Mouse (Mus musculus): ENCODE results near the gene Nkpd1.
A peak's percentile ranks its signal among the peaks of the same experiment; 100 is the strongest.

Nkpd1 gene

GRCm38 (mm10) chr7:19517652-19518365, at the start of gene Nkpd1:
Gene Nkpd1 (plus strand): TSS chr7:19517838.
- no peak for DNase-seq

GRCm38 (mm10) chr7:19468279-19468678, 49.4 kb upstream of the Nkpd1 start:
- no peak for DNase-seq

GRCm38 (mm10) chr7:19469404-19469803, 48.2 kb upstream of the Nkpd1 start:
- no peak for DNase-seq

- no peak for DNase-seq
Measured at GRCm38 (mm10) chr7:19470308-19470707, 47.3 kb upstream of the Nkpd1 start.

GRCm38 (mm10) chr7:19472403-19472802, 45.2 kb upstream of the Nkpd1 start:
- DNase-seq: no peak

- peak; percentile 66 for DNase-seq
Measured at GRCm38 (mm10) chr7:19473875-19474443, 43.7 kb upstream of the Nkpd1 start.

DNA sequence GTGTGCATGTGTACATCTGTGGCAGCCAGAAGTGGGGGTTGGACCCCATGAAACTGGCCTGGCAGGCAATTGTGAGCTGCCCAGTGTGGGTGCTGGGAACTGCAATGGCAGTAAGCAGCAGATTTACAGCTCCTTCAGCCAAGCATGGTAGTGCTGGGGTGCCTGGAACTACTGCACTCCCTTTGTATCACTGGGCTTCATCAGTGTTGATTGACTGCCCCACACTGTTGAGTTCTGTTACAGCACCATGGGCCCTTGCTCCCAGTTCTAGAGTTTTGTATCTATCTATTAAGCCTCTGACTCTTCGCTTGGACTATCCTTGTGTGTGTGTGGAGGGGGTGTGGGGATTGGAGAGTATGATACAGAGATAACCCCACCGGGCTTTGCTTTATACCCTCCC, 40.6 kb upstream of the Nkpd1 start:
- DNase-seq: no peak

DNA sequence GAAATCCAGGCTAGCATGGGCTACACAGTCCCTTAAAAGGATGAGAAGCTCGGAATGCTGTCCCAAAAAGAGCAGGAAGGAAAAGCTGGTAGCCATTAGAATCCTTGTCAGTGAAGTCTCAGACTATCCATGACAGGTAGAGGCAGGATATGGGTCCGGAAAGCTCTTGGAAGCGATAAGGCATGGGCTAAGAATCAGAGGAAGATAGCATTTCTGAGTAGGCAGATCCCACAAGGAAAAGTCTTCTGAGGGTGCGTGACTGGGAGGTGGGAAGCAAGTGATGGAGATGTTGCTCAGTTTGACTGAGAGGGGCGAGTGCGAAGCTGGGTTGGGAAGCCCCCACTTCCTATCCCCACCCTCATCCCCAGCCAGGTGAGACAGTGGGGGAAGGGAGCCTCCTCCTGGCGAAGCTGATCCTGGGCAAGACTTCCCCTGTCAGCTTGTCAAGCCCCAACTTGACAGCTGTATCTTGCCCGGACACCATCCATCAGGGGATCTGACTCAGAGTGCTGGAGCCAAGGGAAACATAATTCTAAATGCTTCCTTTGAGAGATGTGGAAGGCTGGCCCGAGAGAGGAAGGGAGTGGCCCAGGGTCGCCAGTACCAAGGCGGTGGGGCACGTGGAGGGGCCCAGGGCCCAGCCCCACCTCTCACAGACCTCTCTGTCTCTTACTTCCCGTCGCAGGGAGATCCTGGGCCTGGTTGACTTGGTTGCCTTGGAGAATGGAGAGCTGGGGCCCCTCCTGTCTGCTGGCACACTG, 39.8 kb upstream of the Nkpd1 start:
- no peak for DNase-seq

- DNase-seq: no peak
Measured at GRCm38 (mm10) chr7:19483281-19483680, 34.4 kb upstream of the Nkpd1 start.

GRCm38 (mm10) chr7:19485488-19485887, 32.1 kb upstream of the Nkpd1 start:
- DNase-seq: no peak

GRCm38 (mm10) chr7:19486549-19486948, 31.1 kb upstream of the Nkpd1 start:
- no peak for DNase-seq

DNA sequence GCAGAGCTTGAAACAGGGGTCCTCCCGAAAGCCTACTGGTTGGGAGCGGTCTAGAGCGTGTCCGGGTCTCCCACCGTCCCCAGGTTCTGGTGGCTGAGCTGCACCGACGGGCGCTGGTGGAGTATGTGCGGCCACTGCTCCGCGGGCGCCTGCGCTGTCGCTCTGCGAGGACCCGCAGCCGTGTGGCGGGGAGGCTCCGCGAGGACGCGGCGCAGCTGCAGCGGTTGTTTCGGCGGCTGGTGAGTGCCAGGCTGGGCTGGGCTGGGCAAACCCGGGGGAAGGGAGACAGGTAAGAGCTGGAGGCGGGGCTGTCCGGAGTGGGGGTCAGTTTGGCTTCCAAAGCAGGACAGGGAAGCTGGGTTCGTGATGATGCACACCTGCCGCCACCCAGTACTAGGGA, 28.1 kb upstream of the Nkpd1 start:
- no peak for DNase-seq

- DNase-seq: peak; percentile 23
Measured at GRCm38 (mm10) chr7:19491731-19492130, 25.9 kb upstream of the Nkpd1 start.

- DNase-seq: no peak
Measured at GRCm38 (mm10) chr7:19494751-19495474, 22.7 kb upstream of the Nkpd1 start.

DNA sequence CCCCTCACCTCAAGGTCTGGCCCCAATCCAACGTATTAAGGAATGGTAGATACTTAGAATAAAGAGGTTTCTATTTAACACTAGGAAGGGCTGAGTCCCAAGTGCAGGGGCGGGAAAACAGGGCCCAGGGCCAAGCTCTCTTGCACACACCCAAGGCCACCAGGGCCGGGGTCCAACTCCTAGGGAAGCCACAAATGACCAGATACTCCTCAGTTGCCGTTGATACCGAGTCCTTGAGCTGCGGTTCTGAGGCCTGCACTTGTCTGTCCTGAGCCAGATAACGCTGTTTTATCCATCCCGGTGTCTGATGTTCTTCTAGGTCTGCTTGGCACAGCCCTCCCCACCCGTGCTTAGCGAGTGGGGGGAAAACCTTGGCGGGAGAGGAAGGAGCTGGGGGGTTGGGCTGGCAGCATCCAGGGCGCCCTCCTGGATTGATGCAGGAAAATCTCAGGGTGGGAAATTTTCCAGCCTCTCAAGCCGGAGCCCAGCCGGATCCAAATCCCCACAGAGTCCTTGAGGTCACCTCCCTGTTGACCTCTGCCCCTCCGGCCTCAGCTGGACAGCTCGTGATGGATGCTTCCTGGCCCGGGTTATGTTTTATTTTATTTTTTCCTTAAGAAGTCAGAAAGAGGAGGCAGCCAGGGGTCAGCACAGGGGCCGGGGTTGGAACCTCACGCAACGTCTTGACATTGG, 22.0 kb upstream of the Nkpd1 start:
- DNase-seq: no peak

DNA sequence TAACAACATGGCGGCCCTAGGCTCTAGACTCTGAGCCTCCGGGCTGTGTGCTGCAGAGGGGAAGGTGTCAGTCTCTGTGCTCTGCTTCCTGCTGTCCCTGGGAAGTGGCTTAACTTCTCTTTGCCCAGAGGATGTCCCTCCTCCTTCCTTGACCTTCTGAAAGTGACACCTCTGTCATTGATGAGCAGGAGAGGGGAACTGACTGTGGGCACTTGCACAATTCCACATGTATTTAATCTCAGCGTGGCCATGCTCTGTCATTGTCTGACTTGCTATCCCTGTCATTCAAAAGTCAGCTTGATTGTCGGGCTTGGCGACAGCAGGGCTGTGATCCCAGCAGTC, 21.5 kb upstream of the Nkpd1 start:
- DNase-seq: no peak

DNA sequence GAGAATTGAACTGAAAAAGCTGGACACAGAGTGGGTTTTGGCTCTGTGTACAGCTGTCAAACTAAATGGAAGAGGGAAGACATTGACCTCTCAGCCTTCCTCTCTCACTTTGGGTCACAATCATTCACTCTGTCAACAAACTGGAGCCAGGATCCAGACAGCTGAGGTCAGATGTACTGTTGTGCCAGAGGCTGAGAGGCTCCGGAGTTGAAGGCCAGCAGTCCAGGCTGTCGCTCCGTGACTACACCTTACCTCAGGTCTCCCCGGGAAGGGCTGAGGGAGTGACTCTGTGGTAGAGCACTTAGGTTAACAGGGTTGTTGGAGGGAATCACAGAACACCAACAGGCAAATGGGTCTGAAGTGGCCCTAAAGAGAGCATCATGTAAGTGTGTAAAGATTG, 19.3 kb upstream of the Nkpd1 start:
- no peak for DNase-seq

DNA sequence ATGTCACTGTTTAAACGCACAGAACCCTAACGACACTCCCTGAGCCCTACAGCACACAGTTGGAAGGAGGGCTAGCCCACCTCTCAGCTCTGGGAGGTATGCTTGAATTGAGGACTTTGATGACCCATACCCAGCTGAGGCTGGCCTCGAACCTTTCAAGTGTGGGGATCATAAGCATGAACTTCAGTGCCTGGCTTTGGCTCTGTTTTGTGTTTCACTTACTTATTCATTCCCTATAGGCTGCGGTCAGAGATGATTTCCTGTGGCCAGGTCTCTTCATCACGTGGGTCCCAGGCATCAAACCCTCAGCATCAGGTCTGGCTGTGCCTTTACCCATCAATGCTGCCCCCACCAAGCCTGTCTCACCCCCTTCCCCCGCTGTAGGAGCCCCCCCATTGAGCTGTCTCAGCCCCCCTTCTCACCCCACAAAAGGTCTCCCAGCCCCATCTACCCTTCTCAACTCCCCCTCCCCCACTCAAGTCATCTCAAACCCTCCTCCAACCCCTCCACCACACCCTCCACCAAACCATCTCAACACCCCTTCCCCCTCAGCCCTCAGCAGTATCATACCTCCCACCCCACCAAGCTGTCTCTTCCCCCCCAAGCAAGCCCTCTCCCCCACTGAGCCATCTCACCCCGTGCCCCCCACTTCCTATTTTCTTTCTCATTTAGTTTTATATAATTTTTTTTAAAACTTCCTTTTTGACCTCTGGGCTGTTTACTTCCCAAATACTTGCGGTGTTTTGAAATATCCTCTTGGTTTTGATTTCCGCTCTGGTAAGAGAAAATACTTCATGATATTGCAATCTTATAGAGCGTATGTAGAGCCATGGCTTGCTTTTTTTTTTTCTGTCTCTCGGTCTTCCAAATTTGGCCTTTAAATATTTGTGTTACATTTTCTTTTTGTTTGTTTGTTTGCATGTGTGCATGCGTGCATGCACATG, 16.9 kb upstream of the Nkpd1 start:
- DNase-seq: no peak

DNA sequence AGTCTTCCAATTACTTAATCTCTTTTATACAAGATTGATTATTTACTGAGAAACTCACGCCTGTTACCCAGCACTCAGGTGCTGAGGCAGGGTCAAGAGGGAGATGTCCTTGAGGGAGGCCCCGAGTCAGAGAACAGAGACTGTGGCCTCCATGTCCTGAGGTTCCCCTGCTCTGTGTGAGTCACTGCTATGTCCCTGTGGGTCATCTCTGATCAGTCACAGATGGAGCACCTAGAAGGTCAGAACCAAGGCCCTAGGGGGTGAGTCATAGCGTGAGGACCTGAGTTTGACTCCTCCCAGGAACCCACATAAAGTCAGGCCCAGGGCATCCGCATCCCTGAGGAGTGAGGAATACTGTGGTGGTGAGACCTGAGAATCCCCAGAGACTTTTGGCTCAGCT, 16.0 kb upstream of the Nkpd1 start:
- DNase-seq: no peak

GRCm38 (mm10) chr7:19503481-19504068, 14.1 kb upstream of the Nkpd1 start:
- DNase-seq: peak; percentile 53

- DNase-seq: no peak
Measured at GRCm38 (mm10) chr7:19506326-19506725, 11.3 kb upstream of the Nkpd1 start.

Measured in thymus, postnatal 14 days (tissue).